Mouse (Mus musculus) embryonic facial prominence, embryonic 12.5 days (tissue): ENCODE results near the gene 9630041A04Rik. TPM values are rescaled to one million over a fixed set of nuclear protein-coding genes. Genes with fewer than 3 reads are reported as not detected.

Experiments used
- ATAC-seq: fragments of 200-750 bp; cut with Nextera tagmentation; 2 replicates; pipeline ENCODE4 v1.8.0; 2017; ENCODE audit not compliant: insufficient number of reproducible peaks, insufficient read depth, low FRiP score, low TSS enrichment
- H3K27ac ChIP-seq: fragments of 300-500 bp; sonication (generic); 2 replicates; pipeline ENCODE4 v1.5.1; 2016; ENCODE audit warnings: mild to moderate bottlenecking
- H3K27me3 ChIP-seq: fragments of 300-500 bp; sonication (generic); 2 replicates; pipeline ENCODE4 v1.6.1; 2016; ENCODE audit warnings: mild to moderate bottlenecking, moderate library complexity
- H3K36me3 ChIP-seq: fragments of 300-500 bp; sonication (generic); 2 replicates; pipeline ENCODE4 v1.6.1; 2016; ENCODE audit warnings: mild to moderate bottlenecking
- H3K4me1 ChIP-seq: fragments of 300-500 bp; sonication (generic); 2 replicates; pipeline ENCODE4 v1.6.1; 2016
- H3K4me2 ChIP-seq: fragments of 300-500 bp; sonication (generic); replicated peaks from 2 replicates; pipeline ENCODE4 v1.6.1; 2016; ENCODE audit warnings: mild to moderate bottlenecking, moderate library complexity
- H3K4me3 ChIP-seq: fragments of 300-500 bp; sonication (generic); 2 replicates; pipeline ENCODE4 v1.5.1; 2016; ENCODE audit warnings: mild to moderate bottlenecking
- H3K9ac ChIP-seq: fragments of 300-500 bp; sonication (generic); 2 replicates; pipeline ENCODE4 v1.6.1; 2016; ENCODE audit warnings: mild to moderate bottlenecking, moderate library complexity
- H3K9me3 ChIP-seq: fragments of 300-500 bp; sonication (generic); 2 replicates; pipeline ENCODE4 v1.6.1; 2016; ENCODE audit warnings: mild to moderate bottlenecking, moderate library complexity
- WGBS: fragments of 180-500 bp; shearing (Covaris S2); methylation state at CpG from one replicate; pipeline ENCODE4 v1.1.7; 2016; 5-methylcytosine and 5-hydroxymethylcytosine counted together
- polyA plus RNA-seq: library from polyadenylated mRNA; unstranded; fragments of >200 nt; fragmentation: Nextera tagmentation; extraction: Ambion mirVana; gene quantifications from 2 replicates; pipeline ENCODE4 v1.2.1, GENCODE M21; 2016

Gene 9630041A04Rik
- polyA plus RNA-seq, 1 experiment from 2014 or later = not detected

DNA sequence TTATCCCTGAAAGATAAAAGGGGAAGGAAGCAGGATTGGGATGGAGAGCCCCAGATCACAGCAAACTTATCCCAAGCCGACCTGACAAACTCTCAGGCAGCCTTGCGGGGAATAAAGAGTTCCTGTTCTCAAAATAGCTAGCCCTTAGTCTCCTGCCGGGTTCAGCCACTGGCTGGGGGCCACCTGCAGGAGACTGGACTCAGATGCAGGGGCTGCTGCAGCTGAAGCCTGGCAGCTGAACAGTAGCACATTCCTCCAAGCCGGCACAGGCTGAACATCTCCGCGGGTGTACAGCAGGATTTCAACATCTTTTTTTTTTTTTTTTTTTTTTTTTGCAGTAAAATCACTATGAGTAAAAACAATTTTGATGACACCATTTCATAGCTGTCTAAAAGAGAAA, 110.2 kb downstream of the 9630041A04Rik start:
- H3K9me3 ChIP-seq = no peaks in the 10 kb centered on the region
- 17% methylated on average over 6 of the region's 6 CpGs for WGBS
- no peak for ATAC-seq

GRCm38 (mm10) chr9:101972314-101972713, 110.7 kb downstream of the 9630041A04Rik start:
- Histone ChIP-seq H3K9me3 (no peaks in the 10 kb centered on the region), H3K27me3 (no peaks in the 10 kb centered on the region), H3K27ac (no peak overlapping the region), H3K4me1 (no peaks in the 10 kb centered on the region), H3K36me3 (no peaks in the 10 kb centered on the region), H3K4me2 (no peak overlapping the region), H3K4me3 (no peak overlapping the region), H3K9ac (no peak overlapping the region)
- 69% methylated on average over 8 of the region's 8 CpGs for WGBS
- ATAC-seq = no peak

More for the DNA sequence above, 110.2 kb downstream of the 9630041A04Rik start:
- Histone ChIP-seq H3K36me3 (no peaks in the 10 kb centered on the region), H3K4me3 (no peak overlapping the region), H3K4me1 (no peaks in the 10 kb centered on the region), H3K9ac (no peak overlapping the region), H3K4me2 (no peak overlapping the region), H3K27me3 (no peaks in the 10 kb centered on the region), H3K27ac (no peak overlapping the region)

- no peaks in the 10 kb centered on the region for H3K4me1 ChIP-seq
- no peak overlapping the region for H3K27ac ChIP-seq
- H3K4me2 ChIP-seq = no peak overlapping the region
- ATAC-seq = no peak
- H3K9ac ChIP-seq = no peak overlapping the region
- no peaks in the 10 kb centered on the region for H3K9me3 ChIP-seq
- 94% methylated on average over 4 of the region's 4 CpGs for WGBS
- no peak overlapping the region for H3K4me3 ChIP-seq
- H3K27me3 ChIP-seq = no peaks in the 10 kb centered on the region
- H3K36me3 ChIP-seq = no peaks in the 10 kb centered on the region
Measured at GRCm38 (mm10) chr9:101976884-101977465, 115.3 kb downstream of the 9630041A04Rik start.

DNA sequence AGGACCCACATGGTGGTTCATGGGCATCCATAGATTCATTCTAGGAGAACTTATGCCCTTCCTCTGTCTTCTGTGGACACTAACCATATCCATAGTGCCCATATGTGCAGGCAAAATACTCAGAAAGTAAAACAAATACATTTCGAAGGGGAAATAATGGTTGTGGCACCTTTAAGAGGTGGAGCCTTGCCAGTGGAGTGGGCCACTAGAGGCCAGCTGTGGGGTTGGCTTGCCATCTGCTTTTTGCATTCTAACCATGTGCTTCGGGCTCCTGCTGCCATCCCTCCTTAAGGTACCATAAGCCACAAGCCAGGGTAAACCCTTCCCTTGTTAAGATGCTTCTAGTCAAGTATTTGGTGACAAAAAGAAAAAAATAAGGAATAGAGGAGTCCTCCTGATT, 119.5 kb downstream of the 9630041A04Rik start:
- ATAC-seq = no peak
- Histone ChIP-seq H3K4me1 (no peaks in the 10 kb centered on the region), H3K27me3 (no peaks in the 10 kb centered on the region), H3K9ac (no peak overlapping the region), H3K4me2 (no peak overlapping the region), H3K4me3 (no peak overlapping the region), H3K27ac (no peak overlapping the region), H3K36me3 (no peaks in the 10 kb centered on the region), H3K9me3 (no peaks in the 10 kb centered on the region)
- WGBS = 79% methylated on average over 2 of the region's 2 CpGs

GRCm38 (mm10) chr9:101982378-101982777, 120.7 kb downstream of the 9630041A04Rik start:
- ATAC-seq = no peak
- no peak overlapping the region for H3K4me3 ChIP-seq
- no peak overlapping the region for H3K9ac ChIP-seq
- H3K36me3 ChIP-seq = no peaks in the 10 kb centered on the region
- no peak overlapping the region for H3K4me2 ChIP-seq
- no peaks in the 10 kb centered on the region for H3K9me3 ChIP-seq
- no peaks in the 10 kb centered on the region for H3K4me1 ChIP-seq
- WGBS = 87% methylated on average over 7 of the region's 7 CpGs
- H3K27ac ChIP-seq = no peak overlapping the region
- H3K27me3 ChIP-seq = no peaks in the 10 kb centered on the region

DNA sequence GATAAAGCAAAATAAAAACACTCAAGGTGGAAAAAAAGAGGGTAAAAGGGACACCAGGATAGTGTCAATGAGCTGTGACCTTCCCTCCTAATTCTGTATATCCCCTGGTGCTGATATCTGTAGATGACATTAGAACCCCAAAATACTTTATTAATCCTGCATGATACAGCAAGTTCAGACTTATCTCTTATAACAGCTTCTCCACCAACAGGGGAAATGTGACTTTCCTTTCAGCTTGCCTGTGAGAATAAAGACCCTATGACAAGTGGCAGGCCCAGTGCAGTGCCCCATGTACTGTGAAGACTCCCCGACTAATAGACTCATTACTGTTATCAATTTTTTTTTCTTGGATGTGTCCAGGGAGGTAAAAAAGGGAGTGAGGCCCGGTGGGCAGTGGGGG, 125.3 kb downstream of the 9630041A04Rik start:
- 70% methylated on average over 2 of the region's 2 CpGs for WGBS
- Histone ChIP-seq H3K4me1 (no peaks in the 10 kb centered on the region), H3K4me3 (no peak overlapping the region), H3K9me3 (no peaks in the 10 kb centered on the region), H3K9ac (no peak overlapping the region), H3K27me3 (no peaks in the 10 kb centered on the region), H3K27ac (no peak overlapping the region), H3K36me3 (no peaks in the 10 kb centered on the region), H3K4me2 (no peak overlapping the region)
- no peak for ATAC-seq

GRCm38 (mm10) chr9:101990032-101990431, 128.4 kb downstream of the 9630041A04Rik start:
- no peak overlapping the region for H3K9ac ChIP-seq
- no peak overlapping the region for H3K27ac ChIP-seq
- H3K4me2 ChIP-seq = no peak overlapping the region
- WGBS = 91% methylated on average over 6 of the region's 6 CpGs
- H3K36me3 ChIP-seq = no peaks in the 10 kb centered on the region
- no peak overlapping the region for H3K4me3 ChIP-seq
- no peak for ATAC-seq
- H3K4me1 ChIP-seq = no peaks in the 10 kb centered on the region
- no peaks in the 10 kb centered on the region for H3K27me3 ChIP-seq
- no peaks in the 10 kb centered on the region for H3K9me3 ChIP-seq

- H3K9ac ChIP-seq = no peak overlapping the region
- WGBS = 84% methylated on average over 12 of the region's 12 CpGs
- ATAC-seq = no peak
- H3K36me3 ChIP-seq = no peaks in the 10 kb centered on the region
- no peaks in the 10 kb centered on the region for H3K9me3 ChIP-seq
- H3K4me1 ChIP-seq = no peaks in the 10 kb centered on the region
- no peak overlapping the region for H3K4me2 ChIP-seq
- no peak overlapping the region for H3K27ac ChIP-seq
- H3K4me3 ChIP-seq = no peak overlapping the region
- no peaks in the 10 kb centered on the region for H3K27me3 ChIP-seq
Measured at GRCm38 (mm10) chr9:101990836-101991235, 129.2 kb downstream of the 9630041A04Rik start.
